Mouse (Mus musculus): ENCODE results near the gene Gm45785. TPM values are rescaled to one million over a fixed set of nuclear protein-coding genes. Genes with fewer than 3 reads are reported as not detected.

The Gm45785 gene
- polyA plus RNA-seq, 2 experiments = not detected

GRCm38 (mm10) chr7:140812850-140813249, 43.3 kb downstream of the Gm45785 start:
- no peak overlapping the region for H3K27ac ChIP-seq (replicated peaks; ENCODE audit: low read depth, low read length)
- no peak for ATAC-seq (ENCODE audit: low FRiP score, low read depth)
- H3K27me3 ChIP-seq (ENCODE audit: control insufficient read depth, insufficient read depth, low read length) = no peaks in the 10 kb centered on the region
- H3K4me2 ChIP-seq (replicated peaks; ENCODE audit: low read depth, low read length, severe bottlenecking) = no peak overlapping the region
- DNase-seq (ENCODE audit: low spot score) = no peak
- no peaks in the 10 kb centered on the region for H3K9me3 ChIP-seq (ENCODE audit: control insufficient read depth, low read length)
- peaks cover 6% of the 10 kb centered on the region; the same call in 1 of the 2 replicates for H3K36me3 ChIP-seq (ENCODE audit: control insufficient read depth, insufficient read depth, low read length)
- TF ChIP-seq POLR2A (IDR thresholded peaks at IDR 0.05; ENCODE audit: borderline replicate concordance, extremely low read depth, insufficient read depth, insufficient read length) = no peak
- no peak overlapping the region for H3K4me3 ChIP-seq (replicated peaks; ENCODE audit: low read length)
- H3K9ac ChIP-seq (ENCODE audit: low read depth, low read length, severe bottlenecking) = no peak overlapping the region
- H3K4me1 ChIP-seq (ENCODE audit: control insufficient read depth, insufficient read depth, low read length) = no peaks in the 10 kb centered on the region
- WGBS = 92% methylated on average over 12 of the region's 12 CpGs

GRCm38 (mm10) chr7:140811714-140812113, 44.4 kb downstream of the Gm45785 start:
- 87% methylated on average over 13 of the region's 13 CpGs for WGBS
- no peaks in the 10 kb centered on the region for H3K4me1 ChIP-seq (ENCODE audit: control insufficient read depth, insufficient read depth, low read length)
- no peak for ATAC-seq (ENCODE audit: low FRiP score, low read depth)
- no peak overlapping the region for H3K9ac ChIP-seq (ENCODE audit: low read depth, low read length, severe bottlenecking)
- DNase-seq (ENCODE audit: low spot score) = no peak
- H3K27ac ChIP-seq (replicated peaks; ENCODE audit: low read depth, low read length) = no peak overlapping the region
- no peak overlapping the region for H3K4me2 ChIP-seq (replicated peaks; ENCODE audit: low read depth, low read length, severe bottlenecking)
- peaks cover 4% of the 10 kb centered on the region; the same call in 1 of the 2 replicates for H3K36me3 ChIP-seq (ENCODE audit: control insufficient read depth, insufficient read depth, low read length)
- no peaks in the 10 kb centered on the region for H3K27me3 ChIP-seq (ENCODE audit: control insufficient read depth, insufficient read depth, low read length)
- no peak for TF ChIP-seq POLR2A (IDR thresholded peaks at IDR 0.05; ENCODE audit: borderline replicate concordance, extremely low read depth, insufficient read depth, insufficient read length)
- H3K9me3 ChIP-seq (ENCODE audit: control insufficient read depth, low read length) = no peaks in the 10 kb centered on the region
- H3K4me3 ChIP-seq (replicated peaks; ENCODE audit: low read length) = no peak overlapping the region

DNA sequence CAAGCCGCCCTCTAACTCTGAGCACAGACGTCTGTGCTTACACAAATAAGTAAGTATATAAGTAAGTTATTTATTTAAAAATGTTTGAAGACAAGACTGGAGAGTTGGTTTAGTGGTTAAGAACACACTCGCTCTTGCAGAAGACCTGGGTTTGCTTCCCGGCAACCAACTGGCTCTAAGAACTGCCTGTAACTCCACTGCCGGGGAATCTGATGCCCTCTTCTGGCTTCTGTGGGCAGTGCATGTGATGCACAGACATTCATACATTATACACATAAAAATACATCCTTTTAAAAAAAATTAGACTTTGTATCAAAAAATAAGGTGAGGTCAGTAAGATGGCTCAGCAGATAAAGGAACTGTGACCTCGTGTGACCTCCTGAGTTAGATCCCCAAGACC, 45.6 kb downstream of the Gm45785 start:
- H3K4me3 ChIP-seq (replicated peaks; ENCODE audit: low read length) = no peak overlapping the region
- WGBS = 92% methylated on average over 6 of the region's 6 CpGs
- no peak for ATAC-seq (ENCODE audit: low FRiP score, low read depth)
- H3K4me2 ChIP-seq (replicated peaks; ENCODE audit: low read depth, low read length, severe bottlenecking) = no peak overlapping the region
- no peaks in the 10 kb centered on the region for H3K27me3 ChIP-seq (ENCODE audit: control insufficient read depth, insufficient read depth, low read length)
- H3K27ac ChIP-seq (replicated peaks; ENCODE audit: low read depth, low read length) = no peak overlapping the region
- no peak for TF ChIP-seq POLR2A (IDR thresholded peaks at IDR 0.05; ENCODE audit: borderline replicate concordance, extremely low read depth, insufficient read depth, insufficient read length)
- H3K36me3 ChIP-seq (ENCODE audit: control insufficient read depth, insufficient read depth, low read length) = peaks cover 4% of the 10 kb centered on the region; the same call in 1 of the 2 replicates
- no peaks in the 10 kb centered on the region for H3K4me1 ChIP-seq (ENCODE audit: control insufficient read depth, insufficient read depth, low read length)
- no peak for DNase-seq (ENCODE audit: low spot score)
- H3K9me3 ChIP-seq (ENCODE audit: control insufficient read depth, low read length) = no peaks in the 10 kb centered on the region
- H3K9ac ChIP-seq (ENCODE audit: low read depth, low read length, severe bottlenecking) = no peak overlapping the region

DNA sequence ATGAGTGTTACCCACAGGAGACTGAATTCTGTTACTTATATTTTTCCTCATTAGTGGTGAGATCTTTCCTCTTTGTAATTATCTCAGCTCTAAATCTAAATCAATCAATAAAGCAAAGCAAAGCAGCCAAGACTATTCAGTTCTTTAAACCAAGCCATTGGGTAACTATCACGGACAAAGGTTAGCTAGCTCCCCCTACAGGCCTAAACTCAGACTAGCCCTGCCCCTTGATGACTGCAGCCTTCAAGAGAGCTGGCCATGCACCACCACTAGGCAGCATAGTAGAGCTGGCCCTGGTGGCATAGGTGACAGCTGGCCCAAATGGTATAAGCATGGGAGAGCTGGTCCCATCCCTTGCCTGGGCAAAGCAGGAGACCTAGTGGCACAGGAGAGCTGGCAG, 50.4 kb downstream of the Gm45785 start:
- Histone ChIP-seq H3K9me3 (ENCODE audit: control insufficient read depth, low read length) (no peaks in the 10 kb centered on the region), H3K4me3 (replicated peaks; ENCODE audit: low read length) (no peak overlapping the region), H3K27ac (replicated peaks; ENCODE audit: low read depth, low read length) (no peak overlapping the region), H3K4me2 (replicated peaks; ENCODE audit: low read depth, low read length, severe bottlenecking) (no peak overlapping the region), H3K4me1 (ENCODE audit: control insufficient read depth, insufficient read depth, low read length) (no peaks in the 10 kb centered on the region), H3K27me3 (ENCODE audit: control insufficient read depth, insufficient read depth, low read length) (no peaks in the 10 kb centered on the region), H3K36me3 (ENCODE audit: control insufficient read depth, insufficient read depth, low read length) (no peaks in the 10 kb centered on the region), H3K9ac (ENCODE audit: low read depth, low read length, severe bottlenecking) (no peak overlapping the region)
- ATAC-seq (ENCODE audit: low FRiP score, low read depth) = no peak
- TF ChIP-seq POLR2A (IDR thresholded peaks at IDR 0.05; ENCODE audit: borderline replicate concordance, extremely low read depth, insufficient read depth, insufficient read length) = no peak
- DNase-seq (ENCODE audit: low spot score) = no peak
- 10% methylated on average over 1 of the region's 1 CpGs for WGBS

- 35% methylated on average over 6 of the region's 6 CpGs for WGBS
- H3K4me3 ChIP-seq (replicated peaks; ENCODE audit: low read length) = no peak overlapping the region
- no peak for ATAC-seq (ENCODE audit: low FRiP score, low read depth)
Measured at GRCm38 (mm10) chr7:140802629-140803028, 53.5 kb downstream of the Gm45785 start.

GRCm38 (mm10) chr7:140798212-140798611, 57.9 kb downstream of the Gm45785 start:
- no peak overlapping the region for H3K4me2 ChIP-seq (replicated peaks; ENCODE audit: low read depth, low read length, severe bottlenecking)
- 69% methylated on average over 2 of the region's 2 CpGs for WGBS
- DNase-seq (ENCODE audit: low spot score) (no peak), ATAC-seq (ENCODE audit: low FRiP score, low read depth) (no peak)
- no peak overlapping the region for H3K4me3 ChIP-seq (replicated peaks; ENCODE audit: low read length)
- TF ChIP-seq POLR2A (IDR thresholded peaks at IDR 0.05; ENCODE audit: borderline replicate concordance, extremely low read depth, insufficient read depth, insufficient read length) = no peak
- no peaks in the 10 kb centered on the region for H3K36me3 ChIP-seq (ENCODE audit: control insufficient read depth, insufficient read depth, low read length)
- no peak overlapping the region for H3K9ac ChIP-seq (ENCODE audit: low read depth, low read length, severe bottlenecking)
- no peaks in the 10 kb centered on the region for H3K27me3 ChIP-seq (ENCODE audit: control insufficient read depth, insufficient read depth, low read length)
- no peak overlapping the region for H3K27ac ChIP-seq (replicated peaks; ENCODE audit: low read depth, low read length)
- H3K9me3 ChIP-seq (ENCODE audit: control insufficient read depth, low read length) = no peaks in the 10 kb centered on the region
- no peaks in the 10 kb centered on the region for H3K4me1 ChIP-seq (ENCODE audit: control insufficient read depth, insufficient read depth, low read length)

More at GRCm38 (mm10) chr7:140802629-140803028, 53.5 kb downstream of the Gm45785 start:
- Histone ChIP-seq H3K27me3 (ENCODE audit: control insufficient read depth, insufficient read depth, low read length) (no peaks in the 10 kb centered on the region), H3K36me3 (ENCODE audit: control insufficient read depth, insufficient read depth, low read length) (no peaks in the 10 kb centered on the region), H3K4me1 (ENCODE audit: control insufficient read depth, insufficient read depth, low read length) (no peaks in the 10 kb centered on the region), H3K9ac (ENCODE audit: low read depth, low read length, severe bottlenecking) (no peak overlapping the region), H3K4me2 (replicated peaks; ENCODE audit: low read depth, low read length, severe bottlenecking) (no peak overlapping the region), H3K27ac (replicated peaks; ENCODE audit: low read depth, low read length) (no peak overlapping the region), H3K9me3 (ENCODE audit: control insufficient read depth, low read length) (no peaks in the 10 kb centered on the region)
- DNase-seq (ENCODE audit: low spot score) = no peak
- TF ChIP-seq POLR2A (IDR thresholded peaks at IDR 0.05; ENCODE audit: borderline replicate concordance, extremely low read depth, insufficient read depth, insufficient read length) = no peak

Measured in limb, embryonic 14.5 days (tissue).